Mouse (Mus musculus): ENCODE results near the gene Wap.

DNA sequence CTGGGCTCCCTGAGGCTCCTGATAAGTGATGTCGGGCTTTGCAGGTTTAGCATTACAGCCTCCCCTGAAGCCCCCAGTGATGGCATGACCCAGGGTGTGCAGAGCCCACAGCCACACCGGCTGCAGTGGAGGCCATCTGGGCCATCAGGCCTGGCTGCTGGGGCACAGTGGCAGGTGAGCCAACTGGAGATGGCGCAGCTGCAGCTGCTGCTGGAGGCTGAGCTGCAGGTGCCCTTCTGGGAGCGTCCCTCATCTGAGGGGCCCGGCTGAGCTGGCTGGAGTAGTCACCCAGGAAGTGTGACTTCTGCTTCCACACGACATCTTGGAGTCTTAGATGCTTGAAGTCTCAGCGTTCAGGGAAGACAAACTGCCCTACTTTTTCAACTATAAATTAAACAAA is 12.1 kb upstream of the Wap start:
- TF ChIP-seq CTCF (IDR thresholded peaks at IDR 0.05; ENCODE audit: borderline replicate concordance, insufficient read depth, low read depth, low read length) = no peak
- no peak for TF ChIP-seq POLR2A (IDR thresholded peaks at IDR 0.05; ENCODE audit: borderline replicate concordance, insufficient read depth, low read length)
